Mouse (Mus musculus): ENCODE data around the gene Olfr1418. TPM values are rescaled to one million over a fixed set of nuclear protein-coding genes. Genes with fewer than 3 reads are reported as not detected.

Olfr1418 gene
- polyA plus RNA-seq (2012; ENCODE audit: low replicate concordance), result not detected in 2 replicates

GRCm38 (mm10) chr19:11860966-11861365, at the start of gene Olfr1418:
Gene Olfr1418, minus strand, starts transcription at chr19:11861066.

GRCm38 (mm10) chr19:11886265-11886664, 25.4 kb upstream of the Olfr1418 start, which contains the start of gene Olfr1420:
Gene Olfr1420, plus strand, starts transcription at chr19:11886565.

DNA sequence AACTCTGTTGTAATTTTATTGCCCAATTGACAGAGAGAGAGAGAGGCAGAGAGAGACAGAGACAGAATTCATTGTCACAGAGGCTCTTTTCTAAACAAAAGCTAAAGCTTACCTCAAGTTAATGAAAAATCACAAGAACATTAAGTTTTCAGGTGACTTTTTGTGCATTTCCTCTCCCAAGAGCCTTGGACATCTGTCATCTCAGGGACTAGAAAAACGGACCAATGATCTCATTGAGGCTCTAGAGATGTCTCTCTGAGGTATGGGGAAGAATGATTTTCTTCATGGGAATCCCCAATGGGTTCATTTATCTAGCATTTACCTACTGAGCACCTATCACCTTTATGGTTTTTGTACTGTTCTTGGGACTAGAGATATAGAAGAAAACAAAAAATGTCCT, 14.1 kb upstream of the Olfr1418 start, which contains the start of gene Olfr1419:
Gene Olfr1419, minus strand, starts transcription at position 101 of the 400 bp plus-strand sequence.

DNA sequence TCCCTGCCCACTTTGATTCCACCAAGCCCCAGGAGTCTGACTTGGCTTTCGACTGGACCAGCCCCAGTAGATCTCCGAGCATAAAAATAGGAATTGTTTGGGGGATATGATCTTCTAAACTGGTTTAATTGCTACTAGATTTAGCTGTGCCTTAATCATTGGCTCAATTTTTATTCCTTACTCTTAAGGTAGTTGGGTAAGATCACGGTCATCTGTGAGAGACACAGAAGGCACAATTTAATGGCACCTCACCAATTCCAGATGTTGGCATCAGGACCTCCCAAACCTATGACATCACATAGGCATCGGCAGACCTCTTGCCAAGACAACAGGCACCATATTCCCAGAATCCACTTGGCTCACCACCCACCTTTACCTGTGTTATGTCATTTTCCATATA, 21.7 kb downstream of the Olfr1418 start, which contains the start of gene Olfr1417:
Gene Olfr1417, minus strand, starts transcription at position 101 of the 400 bp plus-strand sequence.

DNA sequence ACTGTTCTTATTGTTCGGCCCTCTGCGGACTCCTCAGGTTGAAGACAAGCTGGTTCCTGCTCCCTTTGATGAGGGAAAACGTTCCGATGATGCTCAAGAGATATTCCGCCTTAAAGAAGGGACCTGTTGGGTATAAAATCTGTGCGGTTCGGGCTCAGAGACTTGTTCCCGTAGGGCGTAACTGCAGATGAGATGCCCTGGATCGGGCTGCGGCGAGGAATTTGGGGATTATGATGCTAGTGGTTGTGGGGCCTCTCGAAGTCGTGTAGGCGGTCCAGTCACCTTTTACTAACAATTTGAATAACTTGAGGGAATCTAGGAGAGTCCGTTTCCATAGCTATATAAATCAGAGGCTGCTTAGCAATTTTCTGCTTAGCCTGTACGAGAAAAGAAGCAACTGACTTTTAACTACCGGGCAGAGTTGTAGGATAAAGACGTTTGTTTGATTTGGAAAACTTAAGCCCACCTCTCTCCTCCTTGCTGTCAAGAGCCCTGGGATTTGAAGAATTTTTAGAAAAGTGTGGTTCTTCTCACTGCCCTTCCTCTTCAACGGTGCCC, 41.6 kb downstream of the Olfr1418 start, which contains the start of gene Stx3:
Gene Stx3, minus strand, starts transcription at position 261 of the 558 bp plus-strand sequence.

Other genes with a start within 250 kb of the Olfr1418 start
- gene Ms4a2, start 237.3 kb downstream of the Olfr1418 start, polyA plus RNA-seq (2012; ENCODE audit: low replicate concordance), result not detected in 2 replicates
- not detected in 2 replicates for gene Ms4a3, start 220.2 kb downstream of the Olfr1418 start, polyA plus RNA-seq (2012; ENCODE audit: low replicate concordance)
- gene Oosp2, start 200.5 kb downstream of the Olfr1418 start, polyA plus RNA-seq (2012; ENCODE audit: low replicate concordance), result 0.39 TPM in 1 of 2 replicates, not detected in the other
- gene Oosp1, start 169.9 kb downstream of the Olfr1418 start, polyA plus RNA-seq (2012; ENCODE audit: low replicate concordance), result not detected in 2 replicates
- gene Oosp3, start 164.0 kb downstream of the Olfr1418 start, polyA plus RNA-seq (2012; ENCODE audit: low replicate concordance), result not detected in 2 replicates
- not detected in 2 replicates for gene Gif, start 113.5 kb downstream of the Olfr1418 start, polyA plus RNA-seq (2012; ENCODE audit: low replicate concordance)
- gene Mrpl16, start 90.7 kb downstream of the Olfr1418 start, polyA plus RNA-seq (2012; ENCODE audit: low replicate concordance), result 0.61 and 11.3 TPM in 2 replicates
- 1.1 and 1.2 TPM in 2 replicates for gene Stx3, start 41.7 kb downstream of the Olfr1418 start, polyA plus RNA-seq (2012; ENCODE audit: low replicate concordance)
- not detected in 2 replicates for gene Olfr1417, start 21.8 kb downstream of the Olfr1418 start, polyA plus RNA-seq (2012; ENCODE audit: low replicate concordance)
- not detected in 2 replicates for gene Olfr1419, start 14.0 kb upstream of the Olfr1418 start, polyA plus RNA-seq (2012; ENCODE audit: low replicate concordance)
- not detected in 2 replicates for gene Olfr1420, start 25.5 kb upstream of the Olfr1418 start, polyA plus RNA-seq (2012; ENCODE audit: low replicate concordance)
- gene Patl1, start 51.3 kb upstream of the Olfr1418 start, polyA plus RNA-seq (2012; ENCODE audit: low replicate concordance), result 7.4 and 15.6 TPM in 2 replicates
- 5.8 and 7.0 TPM in 2 replicates for gene Osbp, start 104.9 kb upstream of the Olfr1418 start, polyA plus RNA-seq (2012; ENCODE audit: low replicate concordance)
- 0.05 TPM in 1 of 2 replicates, not detected in the other for gene Olfr1423, start 180.3 kb upstream of the Olfr1418 start, polyA plus RNA-seq (2012; ENCODE audit: low replicate concordance)
- not detected in 2 replicates for gene Olfr1424, start 201.6 kb upstream of the Olfr1418 start, polyA plus RNA-seq (2012; ENCODE audit: low replicate concordance)
- gene Olfr1425, start 216.7 kb upstream of the Olfr1418 start, polyA plus RNA-seq (2012; ENCODE audit: low replicate concordance), result 0.08 TPM in 1 of 2 replicates, not detected in the other
- gene Olfr1426, start 230.9 kb upstream of the Olfr1418 start, polyA plus RNA-seq (2012; ENCODE audit: low replicate concordance), result not detected in 2 replicates
- gene Olfr1427, start 242.3 kb upstream of the Olfr1418 start, polyA plus RNA-seq (2012; ENCODE audit: low replicate concordance), result not detected in 2 replicates

All from leukemia stem cell, adult 10-12 weeks (primary cell).